Mouse (Mus musculus) forebrain, embryonic 16.5 days (tissue): ENCODE data around the gene Tns1. TPM values are rescaled to one million over a fixed set of nuclear protein-coding genes. Genes with fewer than 3 reads are reported as not detected.
"Not testable (repeated sequence)": the region's sequence is repeated elsewhere in the genome, so short reads cannot be mapped to it uniquely, and the experiment has no call there.

ENCODE experiments used
- ATAC-seq: fragments of 200-750 bp; cut with Nextera tagmentation; 2 replicates; pipeline ENCODE4 v1.8.0; 2017; ENCODE audit warnings: mild to moderate bottlenecking, moderate library complexity
- H3K27ac ChIP-seq: fragments of 300-500 bp; sonication (generic); 2 replicates; pipeline ENCODE4 v1.5.1; 2014; ENCODE audit warnings: low read length, control low read depth
- H3K27me3 ChIP-seq: fragments of 300-500 bp; sonication (generic); replicated peaks from 2 replicates; pipeline ENCODE4 v1.6.1; 2014; ENCODE audit warnings: low read length; ENCODE audit not compliant: control insufficient read depth, insufficient read depth
- H3K36me3 ChIP-seq: fragments of 300-500 bp; sonication (generic); 2 replicates; pipeline ENCODE4 v1.6.1; 2014; ENCODE audit not compliant: control insufficient read depth, insufficient read depth
- H3K4me1 ChIP-seq: fragments of 300-500 bp; sonication (generic); replicated peaks from 2 replicates; pipeline ENCODE4 v1.6.1; 2014; ENCODE audit warnings: low read length; ENCODE audit not compliant: control insufficient read depth, insufficient read depth
- H3K4me2 ChIP-seq: fragments of 300-500 bp; sonication (generic); 2 replicates; pipeline ENCODE4 v1.6.1; 2014; ENCODE audit warnings: mild to moderate bottlenecking, low read length, control low read depth
- H3K4me3 ChIP-seq: fragments of 300-500 bp; sonication (generic); replicated peaks from 2 replicates; pipeline ENCODE4 v1.5.1; 2014; ENCODE audit warnings: mild to moderate bottlenecking, low read length, control low read depth
- H3K9ac ChIP-seq: fragments of 300-500 bp; sonication (generic); replicated peaks from 2 replicates; pipeline ENCODE4 v1.6.1; 2014; ENCODE audit warnings: low read depth, low read length, control low read depth
- H3K9me3 ChIP-seq: fragments of 300-500 bp; sonication (generic); 2 replicates; pipeline ENCODE4 v1.6.1; 2016; ENCODE audit warnings: low read length; ENCODE audit not compliant: control insufficient read depth
- WGBS: fragments of 180-500 bp; shearing (Covaris S2); extraction: QIAGEN DNeasy Blood & Tissue Kit; methylation state at CpG from one replicate; pipeline ENCODE4 v1.1.7; 2014; 5-methylcytosine and 5-hydroxymethylcytosine counted together
- polyA plus RNA-seq: library from polyadenylated mRNA; unstranded; fragments of >200 nt; fragmentation: Nextera tagmentation; extraction: Ambion mirVana; gene quantifications from 2 replicates; pipeline ENCODE4 v1.2.1, GENCODE M21; 2015

Tns1 gene
- polyA plus RNA-seq = 10.7 and 11.0 TPM in 2 replicates

DNA sequence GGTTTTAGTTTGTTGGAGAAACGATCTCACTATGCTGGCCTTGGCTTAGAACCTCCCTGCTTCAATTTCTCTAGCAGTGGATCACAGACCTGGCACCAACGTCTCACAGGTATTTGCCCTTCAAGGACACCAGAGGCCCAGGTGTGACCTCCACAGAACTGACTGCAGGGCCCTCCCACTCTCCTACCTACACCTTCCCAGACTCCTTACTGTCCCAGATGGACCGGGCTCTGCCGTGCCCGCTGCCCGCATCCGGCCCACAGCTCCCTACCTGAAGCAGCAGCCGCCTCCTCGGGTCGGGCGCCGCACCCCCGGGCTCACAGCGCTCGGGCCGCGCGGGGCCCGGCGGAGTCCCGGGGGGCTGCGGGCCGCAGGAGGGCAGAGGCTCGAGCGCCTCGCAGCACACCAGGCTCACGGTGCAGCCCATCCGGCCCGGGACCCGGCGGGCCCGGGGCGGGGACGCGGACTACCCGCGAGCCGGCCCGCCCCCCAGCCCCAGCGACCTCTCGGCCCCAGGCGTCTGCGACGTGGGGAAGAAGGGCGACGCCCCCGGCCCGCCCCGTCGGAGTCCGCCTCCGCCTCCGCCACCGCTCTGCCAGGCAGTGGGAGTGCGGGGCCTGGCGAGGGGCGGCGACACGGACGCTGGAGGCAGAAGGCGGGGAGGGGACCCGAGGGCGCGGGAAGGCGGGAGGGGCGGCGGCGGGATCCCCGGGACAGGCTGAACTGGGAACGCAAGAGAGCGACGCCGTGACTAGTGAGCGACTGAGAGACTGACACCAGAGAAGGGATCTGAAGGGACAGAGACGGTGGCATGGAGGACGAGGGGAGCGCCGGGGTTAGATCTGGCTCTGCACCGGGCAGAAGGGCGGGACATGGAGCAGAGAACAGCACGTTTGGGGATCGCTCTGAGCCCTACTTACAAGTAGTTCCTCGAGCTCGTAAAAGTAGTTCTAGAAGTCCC lies at the start of gene Tns1:
Tns1 (minus strand) TSS at position 429 of the 961 bp plus-strand sequence.
- Histone ChIP-seq H3K27me3 (no peaks in the 10 kb centered on the region; the same call in 1 of the 2 replicates), H3K4me3 (peak within 1 kb of the TSS; percentile 53), H3K4me2 (peak within 1 kb of the TSS; percentile 93), H3K27ac (no peak within 1 kb of the TSS), H3K36me3 (no peaks in the 10 kb centered on the region), H3K9ac (peak within 1 kb of the TSS; percentile 59), H3K9me3 (no peaks in the 10 kb centered on the region), H3K4me1 (peaks cover 26% of the 10 kb centered on the region)
- WGBS = 1% methylated on average over 83 of the region's 84 CpGs
- ATAC-seq = peak; percentile 68

GRCm38 (mm10) chr1:74172722-74173121 lies 48.5 kb upstream of the Tns1 start:
- WGBS = 91% methylated on average over 3 of the region's 3 CpGs

DNA sequence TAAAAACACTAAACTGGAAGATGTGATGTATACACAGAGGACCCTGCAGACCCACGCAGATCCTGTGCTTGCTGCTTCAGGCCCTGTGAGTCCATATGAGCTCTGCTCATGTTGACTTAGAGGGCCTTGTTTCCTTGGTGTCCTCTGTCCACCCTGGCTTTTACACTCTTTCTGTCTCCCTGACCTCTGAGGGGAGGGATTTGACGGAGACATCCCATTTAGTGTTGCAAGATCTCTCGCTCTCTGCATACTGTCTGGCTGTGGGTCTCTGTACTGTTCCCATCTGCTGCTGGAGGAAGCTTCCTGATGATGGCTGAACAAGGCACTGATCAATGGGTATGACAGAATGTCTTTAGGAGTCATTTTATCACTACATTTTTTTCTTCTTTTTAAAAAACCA lies 45.5 kb upstream of the Tns1 start:
- H3K4me3 ChIP-seq = no peak overlapping the region
- no peak overlapping the region for H3K9ac ChIP-seq
- 87% methylated on average over 3 of the region's 3 CpGs for WGBS
- no peak overlapping the region for H3K4me2 ChIP-seq
- no peaks in the 10 kb centered on the region for H3K4me1 ChIP-seq
- H3K27ac ChIP-seq = no peak overlapping the region
- H3K27me3 ChIP-seq = no peaks in the 10 kb centered on the region
- H3K36me3 ChIP-seq = no peaks in the 10 kb centered on the region
- no peak for ATAC-seq
- H3K9me3 ChIP-seq = no peaks in the 10 kb centered on the region

More at GRCm38 (mm10) chr1:74172722-74173121, 48.5 kb upstream of the Tns1 start:
- Histone ChIP-seq H3K4me1 (no peaks in the 10 kb centered on the region), H3K36me3 (no peaks in the 10 kb centered on the region), H3K27me3 (no peaks in the 10 kb centered on the region), H3K4me2 (no peak overlapping the region), H3K9ac (no peak overlapping the region), H3K4me3 (no peak overlapping the region), H3K9me3 (no peaks in the 10 kb centered on the region), H3K27ac (no peak overlapping the region)
- ATAC-seq = no peak

GRCm38 (mm10) chr1:74167136-74167535 lies 42.9 kb upstream of the Tns1 start:
- ATAC-seq = no peak
- H3K4me3 ChIP-seq = no peak overlapping the region
- no peak overlapping the region for H3K27ac ChIP-seq
- no peaks in the 10 kb centered on the region for H3K4me1 ChIP-seq
- H3K9ac ChIP-seq = no peak overlapping the region
- 86% methylated on average over 5 of the region's 5 CpGs for WGBS
- no peaks in the 10 kb centered on the region for H3K27me3 ChIP-seq
- H3K9me3 ChIP-seq = no peaks in the 10 kb centered on the region
- H3K4me2 ChIP-seq = no peak overlapping the region
- H3K36me3 ChIP-seq = no peaks in the 10 kb centered on the region

DNA sequence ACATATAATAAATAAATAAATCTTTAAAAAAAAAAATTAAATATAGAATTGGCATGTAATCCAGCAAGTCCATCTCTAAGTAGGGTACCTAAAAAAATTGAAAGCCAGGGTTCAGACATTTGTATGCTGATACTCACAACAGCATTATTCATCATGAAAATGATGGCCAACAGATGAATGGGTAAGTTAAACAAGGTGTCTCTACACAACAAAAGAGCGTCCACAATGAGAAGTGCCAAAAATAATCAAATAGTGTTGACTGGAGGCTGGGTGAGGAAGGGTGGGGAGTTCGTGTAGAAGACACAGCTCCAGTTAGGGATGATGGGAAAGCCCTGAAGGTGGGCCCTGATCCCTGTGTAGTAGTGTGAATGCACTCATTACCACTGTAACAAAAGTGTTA lies 35.8 kb upstream of the Tns1 start:
- Histone ChIP-seq H3K9ac (no peak overlapping the region), H3K4me2 (no peak overlapping the region), H3K4me1 (no peaks in the 10 kb centered on the region), H3K27ac (no peak overlapping the region), H3K4me3 (no peak overlapping the region), H3K9me3 (no peaks in the 10 kb centered on the region), H3K27me3 (no peaks in the 10 kb centered on the region), H3K36me3 (no peaks in the 10 kb centered on the region)
- ATAC-seq = no peak
- 80% methylated on average over 2 of the region's 2 CpGs for WGBS

DNA sequence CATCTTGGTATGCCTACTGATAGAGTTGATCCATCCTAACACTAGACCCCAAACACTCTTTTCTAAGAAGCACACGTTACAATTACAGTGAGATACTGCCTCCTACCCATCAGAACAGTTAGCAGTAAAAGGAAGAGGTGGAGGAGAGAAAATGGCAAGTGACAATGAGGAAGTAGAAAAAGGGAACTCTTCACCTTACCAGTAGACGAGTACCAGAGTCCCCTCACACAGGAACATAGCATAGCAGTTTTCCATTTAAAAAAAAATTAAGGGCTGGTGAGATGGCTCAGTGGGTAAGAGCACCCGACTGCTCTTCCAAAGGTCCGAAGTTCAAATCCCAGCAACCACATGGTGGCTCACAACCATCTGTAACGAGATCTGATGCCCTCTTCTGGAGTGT lies 35.4 kb upstream of the Tns1 start:
- 90% methylated on average over 4 of the region's 5 CpGs for WGBS
- H3K36me3 ChIP-seq, ATAC-seq, H3K9me3 ChIP-seq, H3K27ac ChIP-seq, H3K4me2 ChIP-seq, H3K9ac ChIP-seq, H3K4me3 ChIP-seq, H3K27me3 ChIP-seq, H3K4me1 ChIP-seq: not testable (repeated sequence)

GRCm38 (mm10) chr1:74156381-74156910 lies 32.2 kb upstream of the Tns1 start:
- no peaks in the 10 kb centered on the region for H3K4me1 ChIP-seq
- WGBS = 64% methylated on average over 14 of the region's 14 CpGs
- no peaks in the 10 kb centered on the region for H3K36me3 ChIP-seq
- no peak overlapping the region for H3K4me2 ChIP-seq
- no peak overlapping the region for H3K4me3 ChIP-seq
- H3K9ac ChIP-seq = no peak overlapping the region
- ATAC-seq = no peak
- no peaks in the 10 kb centered on the region for H3K27me3 ChIP-seq
- H3K9me3 ChIP-seq = no peaks in the 10 kb centered on the region
- no peak overlapping the region for H3K27ac ChIP-seq

DNA sequence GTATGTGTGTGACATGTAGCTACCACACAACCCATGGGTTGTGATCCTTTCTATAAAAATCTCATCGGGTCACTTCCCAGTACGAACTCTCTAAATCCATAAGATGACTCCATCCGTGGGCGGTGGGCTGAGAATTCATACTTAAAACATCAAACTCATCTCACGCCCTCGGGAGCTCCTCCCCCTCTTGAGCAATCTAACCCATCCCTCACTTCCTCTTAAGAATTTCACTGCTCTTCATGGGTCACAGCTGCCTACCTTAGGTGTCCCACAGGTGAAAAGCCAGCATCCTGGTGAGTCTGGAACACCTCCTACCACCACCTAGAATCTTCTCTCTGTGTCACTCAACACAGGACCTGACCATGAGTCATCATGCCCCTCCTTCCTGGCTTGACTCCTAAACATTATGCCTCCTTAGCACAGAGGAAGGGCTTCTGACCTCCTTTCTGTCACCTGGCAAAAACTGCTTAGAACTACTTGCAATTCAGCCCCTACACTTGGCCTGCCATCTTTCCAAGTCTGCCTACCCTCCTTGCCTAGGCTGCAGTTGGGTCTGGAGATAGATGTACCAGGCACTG lies 31.3 kb upstream of the Tns1 start:
- no peaks in the 10 kb centered on the region for H3K27me3 ChIP-seq
- 93% methylated on average over 6 of the region's 6 CpGs for WGBS
- no peaks in the 10 kb centered on the region for H3K9me3 ChIP-seq
- H3K4me1 ChIP-seq = no peaks in the 10 kb centered on the region
- H3K36me3 ChIP-seq = no peaks in the 10 kb centered on the region
- no peak overlapping the region for H3K9ac ChIP-seq
- H3K27ac ChIP-seq = no peak overlapping the region
- no peak overlapping the region for H3K4me3 ChIP-seq
- H3K4me2 ChIP-seq = no peak overlapping the region
- ATAC-seq = no peak

- ATAC-seq = no peak
- no peaks in the 10 kb centered on the region for H3K4me1 ChIP-seq
- no peaks in the 10 kb centered on the region for H3K9me3 ChIP-seq
- WGBS = 82% methylated on average over 8 of the region's 8 CpGs
- H3K4me2 ChIP-seq = no peak within 1 kb of the TSS
- no peak within 1 kb of the TSS for H3K4me3 ChIP-seq
- no peak within 1 kb of the TSS for H3K27ac ChIP-seq
- H3K36me3 ChIP-seq = no peaks in the 10 kb centered on the region
- no peak within 1 kb of the TSS for H3K9ac ChIP-seq
- no peaks in the 10 kb centered on the region for H3K27me3 ChIP-seq
Measured at GRCm38 (mm10) chr1:74153461-74154184, 29.4 kb upstream of the Tns1 start, which contains the start of gene Cxcr2. TSS of gene Cxcr2 (plus strand) at chr1:74153989.
